23 mouse cellular contexts compared by ENCODE assay signal in the genomic region with DNA sequence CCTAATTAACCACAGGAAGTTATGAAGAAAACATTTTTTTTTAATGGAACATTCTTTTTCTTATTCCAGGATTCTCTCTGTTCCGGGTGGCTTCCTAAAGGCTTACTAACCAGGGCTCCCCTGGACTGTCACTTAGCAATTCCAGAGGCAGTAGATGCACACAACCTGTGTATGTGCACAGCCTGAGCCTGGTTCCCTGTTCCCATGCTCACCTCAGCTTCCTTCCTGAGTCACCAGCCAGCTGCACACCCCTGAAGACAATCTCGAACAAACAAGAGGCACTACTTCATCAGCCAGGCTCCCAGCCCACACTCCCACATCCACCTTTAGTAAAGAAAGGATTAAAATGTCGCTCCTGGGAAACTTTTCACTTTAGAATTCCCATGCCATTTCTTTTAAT.
"Had no signal": no experiment of that assay in that cellular context is flagged by ENCODE, and none has a peak within 500 bp of the region (broad histone marks: within the 10 kb centered on the region; RNA-seq: fewer than 3 reads in every experiment).

No protein-coding gene starts in this region.

- DNase-seq: gastrocnemius, postnatal 14 days; heart, adult 18-20 months; heart, postnatal 10 days; heart, postnatal 4 days; kidney, adult 18-20 months; kidney, adult 8-10 months; kidney, postnatal 10 days; kidney, postnatal 25 days; kidney, postnatal 4 days; liver had no signal

- H3K27me3 ChIP-seq: heart, embryonic 12.5 days; hindbrain, embryonic 12.5 days; intestine, embryonic 15.5 days had no signal

- H3K4me3 ChIP-seq: heart, embryonic 10.5 days; heart, embryonic 12.5 days; hindbrain, embryonic 10.5 days; hindbrain, embryonic 12.5 days; intestine, embryonic 15.5 days; left cerebral cortex, adult 2 months; limb, embryonic 10.5 days; limb, embryonic 12.5 days had no signal

- H3K9me3 ChIP-seq: heart, embryonic 10.5 days; heart, embryonic 12.5 days; hindbrain, embryonic 10.5 days; hindbrain, embryonic 12.5 days; intestine, embryonic 15.5 days; limb, embryonic 10.5 days; limb, embryonic 12.5 days had no signal

- H3K27ac ChIP-seq: hindbrain, embryonic 10.5 days; hindbrain, embryonic 12.5 days; hindbrain, embryonic 14.5 days; intestine, embryonic 15.5 days; left cerebral cortex, adult 2 months; limb, embryonic 10.5 days; limb, embryonic 12.5 days had no signal

- H3K9ac ChIP-seq: heart, embryonic 12.5 days; hindbrain, embryonic 12.5 days; hindbrain, embryonic 14.5 days; intestine, embryonic 15.5 days; limb, embryonic 12.5 days had no signal

- H3K4me2 ChIP-seq: heart, embryonic 12.5 days; hindbrain, embryonic 12.5 days; hindbrain, embryonic 14.5 days; intestine, embryonic 15.5 days; limb, embryonic 12.5 days; liver, embryonic 11.5 days had no signal

- H3K36me3 ChIP-seq: heart, embryonic 10.5 days; heart, embryonic 12.5 days; hindbrain, embryonic 10.5 days; hindbrain, embryonic 12.5 days; intestine, embryonic 15.5 days; limb, embryonic 10.5 days; limb, embryonic 12.5 days had no signal

- ATAC-seq: hindbrain, embryonic 16.5 days; inflammation-experienced regulatory T-cells, adult 6 months; intestine, embryonic 15.5 days; intestine, postnatal 0 days had no signal
